Mouse (Mus musculus): ENCODE data around the gene Desi2.
"Not testable (repeated sequence)": the region's sequence is repeated elsewhere in the genome, so short reads cannot be mapped to it uniquely, and the experiment has no call there.

Gene Desi2

GRCm38 (mm10) chr1:178187216-178187791 is at the start of gene Desi2:
Desi2 (plus strand) TSS chr1:178187417.
- peak; percentile 79 for DNase-seq (ENCODE audit: low spot score)

- DNase-seq (ENCODE audit: low spot score) = not testable (repeated sequence)
These were observed 40.7 kb upstream of the Desi2 start for GRCm38 (mm10) chr1:178146513-178146912.

GRCm38 (mm10) chr1:178146915-178147314 is 40.3 kb upstream of the Desi2 start:
- not testable (repeated sequence) for DNase-seq (ENCODE audit: low spot score)

GRCm38 (mm10) chr1:178182251-178182650 is 5.0 kb upstream of the Desi2 start:
- DNase-seq (ENCODE audit: low spot score) = no peak

GRCm38 (mm10) chr1:178185591-178185990 is 1.6 kb upstream of the Desi2 start:
- DNase-seq (ENCODE audit: low spot score) = no peak

GRCm38 (mm10) chr1:178187810-178188209 is 593 bp downstream of the Desi2 start:
- DNase-seq (ENCODE audit: low spot score) = not testable (repeated sequence)

GRCm38 (mm10) chr1:178188386-178188785 is 1.2 kb downstream of the Desi2 start:
- DNase-seq (ENCODE audit: low spot score) = no peak

- no peak for DNase-seq (ENCODE audit: low spot score)
These were observed 18.6 kb downstream of the Desi2 start for GRCm38 (mm10) chr1:178205701-178206325.

- DNase-seq (ENCODE audit: low spot score) = not testable (repeated sequence)
These were observed 20.6 kb downstream of the Desi2 start for GRCm38 (mm10) chr1:178207856-178208255.

- DNase-seq (ENCODE audit: low spot score) = no peak
These were observed 22.7 kb downstream of the Desi2 start for GRCm38 (mm10) chr1:178209966-178210365.

- DNase-seq (ENCODE audit: low spot score) = no peak
These were observed 29.9 kb downstream of the Desi2 start for GRCm38 (mm10) chr1:178217157-178217556.

GRCm38 (mm10) chr1:178218305-178218704 is 31.1 kb downstream of the Desi2 start:
- DNase-seq (ENCODE audit: low spot score) = no peak

GRCm38 (mm10) chr1:178219166-178220077 is 32.2 kb downstream of the Desi2 start:
- no peak for DNase-seq (ENCODE audit: low spot score)

- DNase-seq (ENCODE audit: low spot score) = not testable (repeated sequence)
These were observed 41.7 kb downstream of the Desi2 start for GRCm38 (mm10) chr1:178228888-178229287.

GRCm38 (mm10) chr1:178234109-178234508 is 46.9 kb downstream of the Desi2 start:
- no peak for DNase-seq (ENCODE audit: low spot score)

GRCm38 (mm10) chr1:178235919-178236466 is 48.8 kb downstream of the Desi2 start:
- DNase-seq (ENCODE audit: low spot score) = no peak

GRCm38 (mm10) chr1:178238676-178239075 is 51.5 kb downstream of the Desi2 start:
- no peak for DNase-seq (ENCODE audit: low spot score)

- no peak for DNase-seq (ENCODE audit: low spot score)
These were observed 54.8 kb downstream of the Desi2 start for GRCm38 (mm10) chr1:178241884-178242508.

- DNase-seq (ENCODE audit: low spot score) = no peak
These were observed 61.0 kb downstream of the Desi2 start for GRCm38 (mm10) chr1:178248107-178248820.

GRCm38 (mm10) chr1:178254598-178254997 is 67.4 kb downstream of the Desi2 start:
- DNase-seq (ENCODE audit: low spot score) = no peak

- DNase-seq (ENCODE audit: low spot score) = no peak
These were observed 69.1 kb downstream of the Desi2 start for GRCm38 (mm10) chr1:178256351-178256750.
